Mouse (Mus musculus) kidney, embryonic 16.5 days (tissue): ENCODE results near the gene Uqcr11. TPM values are rescaled to one million over a fixed set of nuclear protein-coding genes. Genes with fewer than 3 reads are reported as not detected.

ENCODE experiments used
- ATAC-seq: fragments of 200-750 bp; cut with Nextera tagmentation; 2 replicates; pipeline ENCODE4 v1.8.0; 2017; ENCODE audit warnings: moderate TSS enrichment; ENCODE audit not compliant: low FRiP score, low TSS enrichment
- H3K27ac ChIP-seq: fragments of 300-500 bp; sonication (generic); 2 replicates; pipeline ENCODE4 v1.5.1; 2014; ENCODE audit warnings: low read length
- H3K27me3 ChIP-seq: fragments of 300-500 bp; sonication (generic); 2 replicates; pipeline ENCODE4 v1.6.1; 2014; ENCODE audit warnings: low read length, control low read depth, mixed read lengths; ENCODE audit not compliant: insufficient read depth
- H3K36me3 ChIP-seq: fragments of 300-500 bp; sonication (generic); 2 replicates; pipeline ENCODE4 v1.6.1; 2014; ENCODE audit warnings: low read length, control low read depth, mixed read lengths; ENCODE audit not compliant: insufficient read depth
- H3K4me1 ChIP-seq: fragments of 300-500 bp; sonication (generic); 2 replicates; pipeline ENCODE4 v1.6.1; 2014; ENCODE audit warnings: low read length, control low read depth, mixed read lengths; ENCODE audit not compliant: insufficient read depth
- H3K4me2 ChIP-seq: fragments of 300-500 bp; sonication (generic); replicated peaks from 2 replicates; pipeline ENCODE4 v1.6.1; 2014; ENCODE audit warnings: low read depth, low read length
- H3K4me3 ChIP-seq: fragments of 300-500 bp; sonication (generic); 2 replicates; pipeline ENCODE4 v1.5.1; 2014; ENCODE audit warnings: mild to moderate bottlenecking, low read length
- H3K9ac ChIP-seq: fragments of 300-500 bp; sonication (generic); replicated peaks from 2 replicates; pipeline ENCODE4 v1.6.1; 2014; ENCODE audit warnings: low read length
- H3K9me3 ChIP-seq: fragments of 300-500 bp; sonication (generic); 2 replicates; pipeline ENCODE4 v1.6.1; 2016; ENCODE audit warnings: low read length, control low read depth
- WGBS: fragments of 180-500 bp; shearing (Covaris S2); extraction: QIAGEN DNeasy Blood & Tissue Kit; methylation state at CpG from one replicate; pipeline ENCODE4 v1.1.7; 2014; 5-methylcytosine and 5-hydroxymethylcytosine counted together
- polyA plus RNA-seq: library from polyadenylated mRNA; unstranded; fragments of >200 nt; fragmentation: Nextera tagmentation; extraction: Ambion mirVana; gene quantifications from 2 replicates; pipeline ENCODE4 v1.2.1, GENCODE M21; 2015

Gene Uqcr11
- polyA plus RNA-seq = 840 and 906 TPM in 2 replicates

DNA sequence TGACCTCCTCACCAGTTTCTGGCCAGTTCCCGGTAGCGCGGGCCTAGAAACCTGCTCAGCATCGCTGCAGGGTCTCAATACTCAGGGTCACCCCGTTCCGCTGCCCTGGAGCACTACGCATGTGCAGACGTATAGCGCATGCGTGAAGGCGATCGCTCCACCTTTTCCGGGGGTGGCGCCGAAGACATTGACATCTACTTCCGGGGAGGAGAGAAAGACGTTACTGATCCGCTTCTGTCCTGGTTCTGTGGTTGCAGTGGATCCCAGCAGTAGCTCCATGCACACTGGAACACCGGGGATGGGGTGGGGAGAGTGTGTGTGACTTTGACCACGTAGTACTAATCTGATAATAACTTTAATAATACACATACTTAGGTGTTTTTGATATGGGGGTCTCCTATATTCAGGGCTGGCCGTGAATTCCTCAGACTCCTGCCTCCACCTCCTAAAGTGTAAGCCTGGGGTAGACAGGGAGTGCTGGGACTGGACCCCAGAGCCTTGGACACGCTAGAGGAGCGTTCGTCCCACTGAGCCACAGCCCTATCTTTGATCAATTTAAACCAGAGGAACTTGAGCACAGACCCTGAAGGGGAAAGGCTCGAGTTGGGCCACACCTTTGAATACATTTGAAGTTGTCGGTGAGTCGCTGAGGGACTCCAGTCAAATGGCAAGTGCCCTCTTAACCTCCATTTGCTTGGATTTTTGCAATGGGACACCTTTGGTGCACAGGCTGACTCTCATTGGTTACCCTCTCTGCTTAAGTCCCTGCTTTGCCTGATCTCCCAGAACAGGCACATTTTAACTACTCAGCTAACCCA, at the start of gene Uqcr11:
TSS of gene Uqcr11 (minus strand) at position 147 of the 818 bp plus-strand sequence.
- peaks cover 55% of the 10 kb centered on the region for H3K36me3 ChIP-seq
- under 1% methylated on average over 27 of the region's 27 CpGs for whole genome bisulfite sequencing

DNA sequence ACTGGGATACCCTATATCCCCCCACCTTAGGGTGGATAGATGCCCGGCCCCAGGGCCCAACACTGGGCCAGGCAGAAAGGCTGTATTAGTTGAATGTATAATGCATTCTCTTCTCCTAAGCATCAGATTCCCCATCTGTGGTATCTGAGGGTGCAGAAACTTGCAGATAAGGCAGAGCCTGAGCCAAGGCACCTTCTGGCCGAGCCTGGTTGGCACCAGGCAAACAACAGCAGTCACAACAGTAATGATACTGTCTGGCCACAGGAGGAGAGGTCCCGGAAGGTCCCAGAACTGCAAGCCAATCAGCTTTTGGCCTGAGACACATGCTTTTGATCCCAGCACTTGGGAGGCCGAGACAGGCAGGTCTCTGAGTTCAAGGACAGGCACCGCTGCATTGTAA, 49.1 kb upstream of the Uqcr11 start:
- 86% methylated on average over 5 of the region's 5 CpGs for WGBS
- Histone ChIP-seq H3K4me3 (no peak overlapping the region), H3K4me1 (no peaks in the 10 kb centered on the region), H3K27ac (no peak overlapping the region), H3K9me3 (no peaks in the 10 kb centered on the region), H3K36me3 (no peaks in the 10 kb centered on the region), H3K27me3 (0 out of 2 replicates have a peak, but pooled peaks cover 7% of the 10 kb centered on the region), H3K4me2 (no peak overlapping the region), H3K9ac (no peak overlapping the region)
- ATAC-seq = no peak

More for the DNA sequence above, at the start of gene Uqcr11:
- peak within 1 kb of the TSS; percentile 90 for H3K9ac ChIP-seq
- peak within 1 kb of the TSS; percentile 83 for H3K4me2 ChIP-seq
- peak; percentile 76 for ATAC-seq
- no peaks in the 10 kb centered on the region; the same call in 1 of the 2 replicates for H3K9me3 ChIP-seq
- peak within 1 kb of the TSS; percentile 90 for H3K27ac ChIP-seq
- H3K27me3 ChIP-seq = no peaks in the 10 kb centered on the region
- H3K4me1 ChIP-seq = peaks cover 23% of the 10 kb centered on the region
- H3K4me3 ChIP-seq = peak within 1 kb of the TSS; percentile 94

DNA sequence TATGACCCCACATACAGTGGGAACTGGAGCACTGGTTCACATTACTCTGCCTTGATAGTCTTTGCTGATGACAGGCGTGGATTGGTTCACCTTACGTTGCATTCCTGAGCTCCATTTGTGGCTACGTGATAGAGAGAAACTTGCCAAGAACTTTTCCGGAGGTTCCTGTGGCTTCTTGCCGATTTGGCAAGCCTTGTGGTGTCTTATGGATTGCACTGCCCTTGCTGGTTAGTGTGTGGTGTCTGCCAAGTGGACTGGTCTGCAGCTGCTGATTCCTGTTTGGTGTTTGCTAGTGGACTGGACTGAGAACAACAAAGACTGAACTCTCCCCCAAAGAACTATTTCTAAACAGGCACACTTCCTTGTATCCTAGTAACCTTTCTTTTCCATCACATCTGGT, 48.2 kb upstream of the Uqcr11 start:
- Histone ChIP-seq H3K4me1 (no peaks in the 10 kb centered on the region), H3K9me3 (no peaks in the 10 kb centered on the region), H3K36me3 (no peaks in the 10 kb centered on the region), H3K27ac (no peak overlapping the region), H3K27me3 (0 out of 2 replicates have a peak, but pooled peaks cover 9% of the 10 kb centered on the region), H3K9ac (no peak overlapping the region), H3K4me2 (no peak overlapping the region), H3K4me3 (no peak overlapping the region)
- ATAC-seq = no peak
- WGBS = 87% methylated on average over 5 of the region's 5 CpGs

DNA sequence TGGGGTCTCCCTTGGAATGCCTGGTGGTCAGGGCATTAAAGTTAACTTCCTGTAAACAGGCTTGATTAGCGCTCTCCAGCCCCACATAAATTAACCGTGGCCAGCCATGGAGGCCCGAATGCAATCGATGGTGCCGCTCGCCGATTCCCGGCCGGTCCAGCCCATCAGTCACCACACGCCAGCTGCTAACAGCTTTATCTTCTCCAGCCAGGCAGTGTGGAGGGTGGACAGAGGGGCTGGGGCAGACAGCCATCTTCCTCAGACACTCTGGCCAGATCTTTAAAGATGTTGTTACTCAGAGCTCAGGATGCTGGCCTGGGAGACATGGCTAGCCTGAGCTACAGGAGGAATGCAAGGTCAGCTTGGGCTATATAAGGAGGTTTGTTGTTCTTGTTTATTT, 47.0 kb upstream of the Uqcr11 start:
- Histone ChIP-seq H3K9ac (no peak overlapping the region), H3K4me2 (no peak overlapping the region), H3K36me3 (no peaks in the 10 kb centered on the region), H3K4me1 (no peaks in the 10 kb centered on the region), H3K27me3 (0 out of 2 replicates have a peak, but pooled peaks cover 9% of the 10 kb centered on the region), H3K9me3 (no peaks in the 10 kb centered on the region), H3K27ac (no peak overlapping the region), H3K4me3 (no peak overlapping the region)
- WGBS = 31% methylated on average over 10 of the region's 10 CpGs
- no peak for ATAC-seq

DNA sequence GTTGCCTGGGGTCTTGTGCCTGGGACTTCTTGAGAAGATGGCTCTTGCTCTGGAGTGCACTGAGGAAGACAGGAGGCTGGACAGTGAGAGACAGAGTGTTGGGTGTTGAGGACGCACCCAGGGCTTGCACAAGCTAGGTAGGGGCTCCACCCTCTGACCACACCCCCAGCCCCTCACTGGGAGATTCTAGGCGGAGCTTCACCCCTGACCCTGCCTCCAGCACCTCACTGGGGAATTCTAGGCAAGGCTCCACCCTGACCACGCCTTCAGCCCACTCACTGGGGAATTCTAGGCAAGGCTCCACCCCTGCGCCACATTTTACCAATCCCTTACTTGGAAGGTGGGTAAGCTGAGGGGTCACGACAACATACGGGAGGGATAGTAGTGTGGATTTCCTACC, 44.0 kb upstream of the Uqcr11 start:
- WGBS = 7% methylated on average over 6 of the region's 6 CpGs
- Histone ChIP-seq H3K9me3 (no peaks in the 10 kb centered on the region), H3K4me1 (no peaks in the 10 kb centered on the region; the same call in 1 of the 2 replicates), H3K36me3 (no peaks in the 10 kb centered on the region), H3K27ac (no peak overlapping the region), H3K4me2 (no peak overlapping the region), H3K27me3 (peaks cover 11% of the 10 kb centered on the region; the same call in 1 of the 2 replicates), H3K4me3 (no peak overlapping the region), H3K9ac (no peak overlapping the region)
- ATAC-seq = no peak

DNA sequence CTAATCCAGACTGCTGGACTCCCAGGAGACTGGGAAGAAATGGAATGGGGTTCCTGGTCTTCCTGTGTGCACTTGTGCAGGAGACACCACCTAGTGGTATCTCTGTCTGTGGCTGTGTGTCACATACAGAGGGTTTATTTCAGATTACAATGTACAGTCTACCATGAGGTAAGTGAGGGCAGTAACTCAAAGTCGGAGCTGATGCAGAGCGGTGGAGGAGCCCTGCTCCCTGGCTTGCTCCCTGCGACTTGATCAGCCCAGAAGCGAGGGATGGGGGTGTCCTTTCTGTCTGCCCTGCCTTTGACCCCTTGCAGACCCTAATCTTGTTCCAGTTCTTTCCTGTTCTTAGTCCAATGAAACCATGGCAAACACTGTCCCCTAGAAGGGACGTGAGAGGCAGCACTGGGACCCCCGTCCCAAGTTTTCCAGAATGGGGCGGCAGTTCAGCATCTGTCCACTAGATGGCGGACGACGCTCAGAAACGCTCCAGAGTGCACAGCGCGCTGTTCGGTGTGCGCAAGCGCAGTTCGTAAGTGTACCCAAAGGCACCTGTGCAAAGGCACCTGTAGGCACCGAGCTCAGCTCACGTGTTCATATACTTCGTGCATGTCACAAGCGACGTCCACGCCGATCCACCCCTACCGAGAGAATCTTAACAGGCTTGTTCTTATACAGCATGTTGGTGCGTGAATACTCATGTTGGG, 39.4 kb upstream of the Uqcr11 start:
- peak; percentile 77 for ATAC-seq
- H3K9me3 ChIP-seq = no peaks in the 10 kb centered on the region

DNA sequence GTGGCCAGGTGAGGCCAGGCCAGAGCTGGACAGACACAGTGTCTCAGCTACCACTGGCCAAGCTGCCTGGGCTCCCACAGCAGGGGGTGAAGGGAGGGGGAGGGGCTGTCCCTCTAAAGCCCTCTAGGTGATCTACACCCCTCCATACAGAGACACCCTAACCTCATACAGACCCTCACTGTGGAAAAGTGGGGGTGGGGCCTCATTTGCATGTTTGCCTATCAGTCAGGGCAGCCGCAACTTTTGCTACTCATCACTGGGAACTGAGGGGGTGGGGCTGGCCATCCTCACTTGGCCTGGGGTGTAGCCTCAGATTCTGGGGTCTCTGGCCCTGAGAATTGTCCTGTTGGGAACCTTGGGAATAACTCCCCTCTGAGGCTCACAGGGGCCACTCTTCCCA, 38.4 kb upstream of the Uqcr11 start:
- Histone ChIP-seq H3K9ac (no peak overlapping the region), H3K4me3 (no peak overlapping the region), H3K4me1 (no peaks in the 10 kb centered on the region; the same call in 1 of the 2 replicates), H3K9me3 (no peaks in the 10 kb centered on the region), H3K36me3 (no peaks in the 10 kb centered on the region), H3K27me3 (peaks cover 2% of the 10 kb centered on the region; the same call in 1 of the 2 replicates), H3K4me2 (no peak overlapping the region), H3K27ac (no peak overlapping the region)
- no peak for ATAC-seq
- 61% methylated on average over 1 of the region's 1 CpGs for WGBS

More for the DNA sequence above, 39.4 kb upstream of the Uqcr11 start:
- Histone ChIP-seq H3K4me2 (peak overlapping the region; percentile 35), H3K4me1 (no peaks in the 10 kb centered on the region; the same call in 1 of the 2 replicates), H3K9ac (no peak overlapping the region), H3K36me3 (no peaks in the 10 kb centered on the region), H3K27me3 (peaks cover 7% of the 10 kb centered on the region; the same call in 1 of the 2 replicates), H3K4me3 (no peak overlapping the region), H3K27ac (no peak overlapping the region)
- 8% methylated on average over 26 of the region's 26 CpGs for WGBS

DNA sequence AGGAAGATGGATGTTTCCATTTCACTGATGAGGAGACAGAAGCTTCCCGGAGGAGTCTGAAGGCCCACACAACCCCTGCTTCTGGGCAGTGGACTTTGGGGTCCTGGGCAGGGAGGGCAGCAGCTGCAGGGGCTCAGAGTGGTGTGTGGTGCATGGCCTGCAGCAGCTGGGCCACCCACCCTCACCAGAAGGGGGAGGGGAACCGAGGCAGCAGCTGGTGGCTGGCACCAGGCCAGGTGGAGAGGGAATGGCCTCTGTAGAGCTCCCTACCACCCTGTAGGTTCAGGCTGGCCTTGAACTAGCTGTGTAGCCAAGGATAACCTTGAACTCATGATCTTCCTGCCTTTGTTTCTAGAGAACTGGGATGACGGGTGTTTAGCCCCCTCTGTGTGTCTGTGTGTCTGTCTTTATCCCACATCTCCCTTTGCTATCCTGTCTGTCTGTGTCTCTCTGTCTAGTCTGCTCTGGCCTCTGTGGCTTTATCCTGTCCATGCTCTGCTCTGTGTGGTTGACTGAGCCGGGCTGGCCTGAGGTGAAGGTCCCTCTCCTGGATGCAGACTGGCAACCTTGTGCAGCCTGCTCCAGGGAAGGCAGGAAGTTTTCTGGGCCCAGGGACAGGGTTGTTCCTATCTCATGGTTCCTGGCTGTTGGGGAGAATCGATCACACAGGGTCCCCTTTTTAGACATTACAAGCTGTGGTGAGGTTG, 37.9 kb upstream of the Uqcr11 start:
- ATAC-seq = no peak
- H3K9ac ChIP-seq = no peak overlapping the region

DNA sequence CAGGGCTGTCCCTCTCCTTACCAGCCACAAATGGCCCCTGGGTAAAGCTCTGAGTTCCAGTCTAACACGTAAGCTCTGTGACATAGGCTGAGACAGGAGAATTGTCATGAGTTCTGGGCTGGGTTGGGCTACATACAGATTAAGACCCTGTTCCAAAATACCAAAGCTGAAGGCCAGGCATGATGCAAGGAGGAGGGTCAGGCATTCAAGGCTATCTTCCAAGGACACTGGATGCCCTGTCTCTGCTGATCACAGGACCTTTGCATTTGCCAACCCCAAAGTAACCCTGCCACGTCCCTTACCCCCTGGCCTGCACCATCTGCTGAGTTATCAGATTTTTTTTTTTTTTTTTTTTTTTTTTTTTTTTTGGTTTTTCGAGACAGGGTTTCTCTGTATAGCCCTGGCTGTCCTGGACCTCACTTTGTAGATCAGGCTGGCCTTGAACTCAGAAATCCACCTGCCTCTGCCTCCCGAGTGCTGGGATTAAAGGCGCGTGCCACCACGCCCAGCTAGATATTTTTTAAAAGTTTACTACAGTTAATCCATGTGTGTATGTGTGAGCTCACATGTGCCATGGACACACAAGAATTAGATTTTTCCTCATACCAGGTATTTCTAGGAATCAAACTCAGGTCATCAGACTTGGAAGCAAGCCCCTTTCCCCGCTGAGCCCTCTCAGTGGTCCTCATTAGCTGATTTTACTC, 37.1 kb upstream of the Uqcr11 start:
- WGBS = 79% methylated on average over 8 of the region's 8 CpGs
- Histone ChIP-seq H3K36me3 (no peaks in the 10 kb centered on the region), H3K4me3 (no peak overlapping the region), H3K27me3 (peaks cover 2% of the 10 kb centered on the region; the same call in 1 of the 2 replicates), H3K9ac (no peak overlapping the region), H3K27ac (no peak overlapping the region), H3K4me1 (no peaks in the 10 kb centered on the region; the same call in 1 of the 2 replicates), H3K4me2 (no peak overlapping the region), H3K9me3 (no peaks in the 10 kb centered on the region)
- no peak for ATAC-seq

More for the DNA sequence above, 37.9 kb upstream of the Uqcr11 start:
- Histone ChIP-seq H3K4me3 (no peak overlapping the region), H3K4me2 (no peak overlapping the region), H3K4me1 (no peaks in the 10 kb centered on the region; the same call in 1 of the 2 replicates), H3K27ac (no peak overlapping the region), H3K27me3 (peaks cover 2% of the 10 kb centered on the region; the same call in 1 of the 2 replicates), H3K36me3 (no peaks in the 10 kb centered on the region), H3K9me3 (no peaks in the 10 kb centered on the region)
- 52% methylated on average over 5 of the region's 5 CpGs for WGBS
